Mouse (Mus musculus) cerebellum, adult 11 months (tissue): ENCODE data around the gene Tmem63a.
"Not testable (repeated sequence)": the region's sequence is repeated elsewhere in the genome, so short reads cannot be mapped to it uniquely, and the experiment has no call there.

Experiments
- DNase-seq: peaks from one replicate; pipeline ENCODE4 v3.0.0; 2022

Tmem63a gene

DNA sequence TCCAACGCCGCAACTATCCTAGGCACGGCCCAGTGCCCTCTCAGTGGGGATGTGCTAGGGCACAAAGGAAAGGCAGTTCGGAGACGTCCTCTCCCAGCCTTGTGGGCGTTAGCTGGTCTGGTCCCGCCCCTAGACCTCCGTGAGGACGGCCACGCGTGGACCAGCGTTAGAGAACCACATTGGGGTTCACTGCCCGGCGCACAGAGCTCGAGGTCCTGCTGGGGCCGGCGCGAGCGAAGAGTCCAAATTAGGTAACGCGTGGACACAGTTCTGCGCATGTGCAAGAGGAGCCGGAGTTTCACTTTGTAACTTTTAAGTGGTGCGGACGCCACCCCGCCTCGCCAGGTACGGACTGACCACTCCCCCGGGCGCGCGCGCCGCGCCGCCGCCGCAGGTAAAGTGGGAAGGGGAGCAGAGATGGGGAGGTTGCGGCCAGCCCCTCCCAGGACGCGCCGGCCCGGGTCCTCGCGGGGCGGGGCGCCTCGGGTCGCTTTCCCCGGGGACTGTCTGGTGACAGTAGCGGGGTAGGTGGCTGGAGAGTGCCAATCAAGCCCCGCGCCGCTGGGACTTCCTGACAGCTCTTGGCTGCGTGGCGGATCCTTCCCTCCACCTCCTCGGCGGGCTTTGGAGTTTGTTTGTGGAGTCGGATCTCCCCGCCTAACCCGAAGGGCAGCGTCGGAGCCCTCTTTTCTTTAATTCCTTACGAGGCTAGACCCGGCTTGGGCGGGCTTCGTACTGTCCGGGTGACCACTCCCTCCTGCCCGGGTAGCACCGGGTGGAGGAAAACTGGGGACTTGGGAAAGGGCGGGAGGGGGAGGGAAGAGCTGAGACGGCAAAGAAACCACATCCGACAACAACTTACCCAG lies at the start of gene Tmem63a:
Gene Tmem63a (plus strand): TSS at position 179 of the 866 bp plus-strand sequence.
- DNase-seq, result no peak

DNA sequence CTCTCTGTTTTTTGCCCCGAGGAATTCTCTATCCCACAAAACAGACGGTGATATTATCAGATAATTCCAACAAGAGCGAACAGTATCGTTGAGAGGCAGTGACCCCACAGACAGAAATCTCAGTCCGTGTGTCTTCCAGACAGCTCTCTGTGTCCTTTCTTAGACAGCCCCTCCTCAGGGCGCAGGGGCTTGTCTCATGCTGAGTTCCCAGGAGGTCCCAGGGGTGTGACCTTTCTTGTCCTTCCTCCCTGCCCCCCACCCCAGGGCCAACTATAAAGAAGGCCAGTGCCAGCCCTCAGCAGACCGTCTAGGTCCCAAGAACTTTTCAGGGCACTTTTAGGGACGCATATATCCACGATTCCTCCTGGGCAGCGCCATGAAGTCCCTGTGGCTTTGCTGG lies 49.3 kb upstream of the Tmem63a start, which contains the start of gene Lefty2:
Gene Lefty2 (plus strand): TSS at position 301 of the 400 bp plus-strand sequence.
- no peak for DNase-seq

- not testable (repeated sequence) for DNase-seq
These were observed 47.8 kb upstream of the Tmem63a start for GRCm38 (mm10) chr1:180894088-180894987.

- no peak for DNase-seq
These were observed 41.0 kb upstream of the Tmem63a start for GRCm38 (mm10) chr1:180901107-180901506.

GRCm38 (mm10) chr1:180902915-180903314 lies 39.2 kb upstream of the Tmem63a start:
- no peak for DNase-seq

DNA sequence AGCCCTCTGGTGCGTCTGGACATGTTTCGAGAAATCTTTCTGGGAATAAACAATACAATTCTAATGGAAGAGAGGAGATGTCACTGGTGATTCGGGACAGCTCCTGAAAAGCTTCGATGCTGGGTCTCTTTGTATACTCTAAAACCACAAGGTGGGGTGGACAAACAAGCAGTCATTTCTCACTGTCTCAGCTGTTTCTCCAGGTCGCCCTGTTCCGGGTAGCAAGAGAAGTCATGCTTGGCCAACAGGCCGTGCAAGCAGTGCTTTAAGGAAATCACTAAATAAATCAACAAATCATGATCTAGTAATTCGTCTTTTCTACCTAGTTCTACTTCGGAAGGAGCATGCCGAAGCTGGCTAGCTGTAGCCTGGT lies 38.5 kb upstream of the Tmem63a start:
- DNase-seq, result no peak

DNA sequence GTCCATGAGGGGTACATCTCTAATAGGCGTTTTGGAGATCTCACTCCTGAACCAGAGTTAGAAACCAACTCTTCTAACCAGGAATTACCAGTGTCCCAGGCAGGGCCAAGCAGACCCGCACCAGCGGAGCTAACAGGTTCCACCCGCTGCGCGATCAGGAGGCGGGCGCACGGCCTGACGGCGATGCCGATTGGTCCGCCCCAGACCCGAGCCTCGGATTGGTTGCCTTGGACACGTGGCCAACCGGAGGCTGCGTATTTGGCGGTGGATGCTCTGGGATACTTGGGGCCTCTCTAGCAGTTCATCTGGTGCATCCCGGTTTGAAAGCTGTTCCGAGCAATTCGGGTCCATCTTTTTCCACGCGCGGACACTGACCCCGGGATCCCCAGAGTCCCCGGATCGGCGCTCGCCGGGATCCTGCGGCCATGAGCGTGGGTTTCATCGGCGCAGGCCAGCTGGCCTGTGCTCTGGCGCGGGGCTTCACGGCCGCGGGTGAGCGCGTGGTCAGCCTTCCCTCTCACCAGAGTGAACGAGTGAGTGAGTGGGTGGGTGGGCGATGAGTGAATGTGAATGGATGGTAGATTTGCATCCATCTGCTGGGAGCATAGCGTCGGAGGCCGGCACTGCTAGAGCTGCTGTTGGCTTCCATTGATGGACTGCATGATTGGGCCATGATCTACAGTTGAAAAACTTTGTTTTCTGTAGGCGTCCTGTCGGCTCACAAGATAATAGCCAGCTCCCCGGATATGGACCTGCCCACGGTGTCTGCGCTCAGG lies 37.9 kb upstream of the Tmem63a start, which contains the start of gene Pycr2:
Gene Pycr2 (plus strand): TSS at position 255 of the 776 bp plus-strand sequence.
- peak; percentile 89 for DNase-seq

DNA sequence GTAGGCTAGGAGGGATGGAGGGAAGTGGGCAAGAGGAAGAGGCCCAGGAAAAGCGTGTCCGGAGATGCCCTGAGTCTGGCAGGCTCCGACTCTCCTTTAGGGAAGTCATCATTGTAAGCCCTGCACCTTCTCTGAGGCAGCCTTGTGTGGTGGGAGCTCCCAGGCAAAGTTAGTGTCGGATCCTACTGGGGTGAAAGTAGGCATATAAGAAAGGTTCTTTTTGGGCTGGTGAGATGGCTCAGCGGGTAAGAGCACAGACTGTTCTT lies 37.4 kb upstream of the Tmem63a start:
- DNase-seq, result no peak

DNA sequence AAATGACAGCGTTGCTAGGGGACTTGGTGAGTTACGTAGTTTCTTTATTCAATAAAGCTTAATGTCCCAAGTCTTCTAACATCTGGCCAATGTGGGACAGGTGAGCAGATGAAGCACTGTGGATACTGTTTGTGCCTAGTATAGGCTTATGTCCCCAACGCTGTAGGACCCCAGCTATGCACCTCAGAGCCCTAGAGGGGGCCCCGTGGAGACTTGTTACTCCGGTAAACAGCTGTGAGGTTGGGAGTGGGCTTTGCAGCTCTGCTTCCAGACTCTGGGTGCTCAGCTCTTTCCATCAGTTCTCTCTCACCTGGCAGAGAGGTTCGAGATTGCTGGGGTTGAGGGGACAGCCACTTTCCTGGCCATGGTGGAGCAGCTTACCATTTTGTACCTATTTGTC lies 36.8 kb upstream of the Tmem63a start:
- no peak for DNase-seq

DNA sequence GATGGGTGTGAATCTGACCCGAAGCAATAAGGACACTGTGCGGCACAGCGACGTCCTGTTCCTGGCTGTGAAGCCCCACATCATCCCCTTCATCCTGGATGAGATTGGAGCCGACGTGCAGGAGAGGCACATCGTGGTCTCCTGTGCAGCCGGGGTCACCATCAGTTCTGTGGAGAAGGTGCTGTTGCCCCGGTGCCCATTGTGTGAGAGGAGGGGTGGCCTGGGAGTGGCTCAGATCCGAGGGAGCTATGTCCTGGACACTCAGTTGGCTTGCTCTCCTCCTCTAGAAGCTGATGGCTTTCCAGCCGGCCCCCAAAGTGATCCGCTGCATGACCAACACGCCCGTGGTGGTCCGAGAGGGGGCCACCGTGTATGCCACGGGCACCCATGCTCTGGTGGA lies 36.3 kb upstream of the Tmem63a start:
- no peak for DNase-seq

- no peak for DNase-seq
These were observed 35.5 kb upstream of the Tmem63a start for GRCm38 (mm10) chr1:180906461-180907147.

GRCm38 (mm10) chr1:180911138-180911537 lies 31.0 kb upstream of the Tmem63a start:
- DNase-seq, result no peak

DNA sequence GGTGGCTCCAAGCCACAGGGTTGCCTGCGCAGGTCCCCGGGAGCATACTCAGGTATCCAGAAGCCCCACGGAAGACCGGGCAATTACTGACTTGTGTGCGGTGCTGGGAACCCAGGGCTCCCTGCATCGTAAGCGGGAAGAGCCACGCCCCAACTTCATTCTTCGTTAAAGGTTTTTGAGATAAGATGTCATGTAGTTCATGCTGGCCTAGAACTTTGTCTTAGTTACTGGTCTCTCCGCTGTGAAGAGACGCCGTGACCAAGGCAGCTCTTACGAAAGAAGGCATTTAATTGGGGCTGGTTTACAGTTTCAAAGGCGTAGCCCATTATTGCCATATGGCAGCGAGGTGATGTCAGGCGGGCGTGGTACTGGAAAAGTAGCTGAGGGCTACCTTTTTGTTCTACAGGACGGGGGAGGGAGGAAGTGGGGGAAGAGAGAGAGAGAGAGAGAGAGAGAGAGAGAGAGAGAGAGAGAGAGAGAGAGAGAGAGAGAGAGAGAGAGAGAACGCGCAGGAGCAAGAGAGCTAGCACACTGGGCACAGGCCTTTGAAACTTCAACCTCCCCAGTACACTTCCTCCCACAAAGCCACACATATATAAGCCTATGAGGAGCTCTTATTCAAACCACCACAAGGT lies 30.4 kb upstream of the Tmem63a start:
- DNase-seq, result no peak

- DNase-seq, result no peak
These were observed 29.4 kb upstream of the Tmem63a start for GRCm38 (mm10) chr1:180912792-180913191.

- DNase-seq, result no peak
These were observed 28.3 kb upstream of the Tmem63a start for GRCm38 (mm10) chr1:180913797-180914196.

DNA sequence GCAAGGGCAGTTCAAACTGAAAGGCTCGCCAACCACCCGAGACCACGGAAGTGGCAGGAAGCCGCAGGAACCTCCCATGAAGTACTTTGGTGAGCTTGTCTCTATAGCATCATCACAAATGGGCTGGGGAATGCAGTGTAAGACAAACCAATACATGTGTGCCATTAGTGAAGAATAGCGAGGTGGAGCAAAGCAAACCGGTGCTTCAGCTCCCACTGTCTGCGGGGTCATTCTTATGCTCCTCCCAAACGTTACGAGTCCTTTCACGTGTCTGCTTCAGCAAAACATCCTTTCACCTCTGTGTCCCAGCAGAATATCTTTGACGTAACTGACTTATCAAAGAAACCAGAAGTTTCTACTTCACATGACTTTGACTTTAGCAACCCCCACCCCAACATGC lies 25.7 kb upstream of the Tmem63a start:
- DNase-seq, result no peak

GRCm38 (mm10) chr1:180917053-180917452 lies 25.1 kb upstream of the Tmem63a start:
- no peak for DNase-seq

GRCm38 (mm10) chr1:180919686-180920085 lies 22.5 kb upstream of the Tmem63a start:
- no peak for DNase-seq

GRCm38 (mm10) chr1:180922273-180923048 lies 19.7 kb upstream of the Tmem63a start:
- no peak for DNase-seq

GRCm38 (mm10) chr1:180924737-180925136 lies 17.4 kb upstream of the Tmem63a start:
- no peak for DNase-seq

DNA sequence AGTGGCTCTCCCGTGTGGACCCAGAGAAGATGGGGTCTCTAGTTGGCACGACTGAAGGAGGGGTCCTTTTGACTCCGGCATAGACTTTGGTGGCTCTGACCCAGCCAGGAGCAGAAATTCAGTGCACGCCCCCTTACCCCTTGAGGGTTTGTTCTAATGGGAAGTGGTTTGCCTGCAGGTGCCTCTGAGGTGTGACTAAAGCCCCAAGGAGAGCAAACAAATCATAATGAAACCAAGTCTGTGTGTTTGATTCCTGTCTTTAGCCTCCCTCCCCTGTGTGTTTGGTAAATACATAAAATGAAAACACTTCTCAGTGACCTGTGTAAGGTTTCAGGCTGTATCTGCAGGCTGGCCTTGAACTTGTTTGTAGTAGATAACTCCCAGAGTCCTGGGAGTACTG lies 15.9 kb upstream of the Tmem63a start:
- DNase-seq, result no peak
